Mouse (Mus musculus): ENCODE data around the gene Nek2. TPM values are rescaled to one million over a fixed set of nuclear protein-coding genes. Genes with fewer than 3 reads are reported as not detected.

Gene Nek2
- polyA plus RNA-seq, 1 experiment = 0.88 TPM

DNA sequence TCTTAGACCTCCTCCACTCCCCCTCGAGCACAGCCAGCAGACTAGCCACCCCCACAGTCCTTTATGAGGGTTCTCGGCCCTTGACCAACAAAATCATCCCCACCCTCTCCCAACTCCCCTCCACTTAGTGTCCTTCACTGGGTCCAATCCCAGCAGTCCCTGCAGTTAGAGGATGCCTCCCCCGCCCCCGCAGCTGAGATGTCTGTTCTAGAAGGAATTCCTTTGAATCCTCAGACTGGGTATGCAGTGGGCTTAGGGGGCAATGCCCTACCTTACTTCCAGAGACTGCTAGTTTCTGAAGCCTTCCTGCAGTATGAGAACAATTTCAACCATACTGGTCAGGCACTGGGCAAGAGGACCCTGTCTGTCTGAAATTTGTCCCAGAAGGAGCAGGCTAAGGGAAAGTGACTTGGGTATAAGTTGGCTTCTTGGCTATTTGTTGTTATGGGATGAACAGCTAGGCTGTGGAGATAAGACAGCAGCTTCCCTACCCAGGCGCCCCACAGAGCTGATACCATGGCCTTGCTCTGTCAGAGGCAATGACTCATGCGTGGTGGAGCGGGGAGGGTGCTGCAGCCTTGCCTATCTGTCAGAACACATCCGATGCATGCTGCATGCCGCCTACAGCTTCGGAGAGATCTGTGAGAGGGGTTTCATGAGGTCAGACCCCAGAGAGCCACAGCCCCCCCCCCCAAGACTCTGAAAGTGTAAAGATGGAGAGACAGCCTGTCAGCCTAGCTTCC lies 34.1 kb downstream of the Nek2 start:
- peak; percentile 39 to 64 for DNase-seq (ENCODE audit: extremely low spot score in 1 of 2, low spot score in 1 of 2)

DNA sequence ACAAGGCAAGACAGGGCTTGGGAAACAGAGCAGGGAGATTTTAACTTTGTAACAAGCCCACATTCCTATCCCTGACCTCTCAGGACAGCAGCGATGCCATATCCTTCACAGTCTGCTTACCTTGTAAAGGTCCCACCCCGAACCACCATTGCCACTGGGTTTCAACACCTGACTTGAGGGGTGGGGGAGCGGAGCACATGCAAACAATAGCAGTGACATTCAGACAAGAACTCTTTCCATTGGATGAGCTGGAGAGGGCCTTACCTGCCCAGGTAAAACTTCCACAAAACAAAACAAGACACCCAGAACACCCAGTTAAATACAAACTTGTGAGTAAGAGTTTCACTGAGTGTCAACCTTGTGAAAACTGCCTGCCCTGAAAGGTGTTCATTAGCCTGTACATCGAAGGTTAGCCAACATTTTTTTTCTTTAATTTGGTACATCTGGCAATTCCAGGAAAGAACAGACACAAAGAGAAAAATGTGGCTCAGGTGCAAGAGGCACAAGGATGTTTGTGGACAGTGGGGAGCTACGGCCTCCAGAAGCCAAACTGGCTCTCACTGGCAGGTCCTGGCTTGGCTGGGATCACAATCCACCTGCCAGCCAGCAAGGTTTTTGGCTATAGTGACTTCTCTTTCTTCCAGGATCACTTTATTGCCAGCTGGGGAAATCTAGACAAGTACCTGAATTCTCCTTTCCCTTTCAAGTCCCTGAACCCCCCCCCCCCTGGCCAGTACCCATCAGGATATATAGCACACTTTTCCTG lies 35.8 kb downstream of the Nek2 start:
- DNase-seq (ENCODE audit: extremely low spot score in 1 of 2, low spot score in 1 of 2) = no peak

DNA sequence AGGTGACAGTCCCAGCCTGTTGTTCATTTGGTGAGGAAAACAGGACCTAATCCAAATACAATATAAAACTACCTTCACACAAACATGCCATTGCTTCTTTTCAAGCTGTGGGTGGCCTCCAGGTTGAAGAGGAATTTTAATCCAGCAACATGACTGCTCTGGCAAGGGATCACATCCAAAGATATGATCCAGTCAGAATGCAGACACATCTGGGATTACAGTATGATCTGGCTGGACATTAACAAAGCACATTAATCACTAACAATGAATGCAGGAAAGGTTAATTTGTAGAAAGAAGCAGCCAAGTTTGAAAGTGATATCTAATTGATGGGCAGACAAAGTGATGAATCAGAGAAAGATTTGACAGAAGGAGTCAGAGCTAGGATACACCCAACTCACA lies 36.9 kb downstream of the Nek2 start:
- no peak for DNase-seq (ENCODE audit: extremely low spot score in 1 of 2, low spot score in 1 of 2)

DNA sequence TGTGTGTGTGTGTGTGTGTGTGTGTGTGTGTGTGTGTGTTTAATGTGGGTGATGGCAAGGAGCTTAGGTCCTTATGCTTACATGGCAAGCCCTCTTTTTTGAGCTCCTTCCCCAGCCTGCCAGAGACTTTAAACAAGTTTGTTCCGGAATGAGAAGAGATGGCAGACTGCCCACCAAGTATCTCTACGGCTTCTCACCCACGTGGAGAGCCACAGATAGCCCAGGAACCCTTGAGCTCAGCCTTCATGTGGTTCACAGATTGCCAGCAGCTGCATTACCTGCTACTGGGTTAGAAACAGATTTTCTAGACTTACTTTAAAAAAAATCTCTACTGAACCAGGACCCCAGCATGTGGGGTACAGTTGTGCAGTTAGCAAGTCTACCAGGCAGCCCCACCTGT lies 38.6 kb downstream of the Nek2 start:
- peak; percentile 35 to 73 for DNase-seq (ENCODE audit: extremely low spot score in 1 of 2, low spot score in 1 of 2)

DNA sequence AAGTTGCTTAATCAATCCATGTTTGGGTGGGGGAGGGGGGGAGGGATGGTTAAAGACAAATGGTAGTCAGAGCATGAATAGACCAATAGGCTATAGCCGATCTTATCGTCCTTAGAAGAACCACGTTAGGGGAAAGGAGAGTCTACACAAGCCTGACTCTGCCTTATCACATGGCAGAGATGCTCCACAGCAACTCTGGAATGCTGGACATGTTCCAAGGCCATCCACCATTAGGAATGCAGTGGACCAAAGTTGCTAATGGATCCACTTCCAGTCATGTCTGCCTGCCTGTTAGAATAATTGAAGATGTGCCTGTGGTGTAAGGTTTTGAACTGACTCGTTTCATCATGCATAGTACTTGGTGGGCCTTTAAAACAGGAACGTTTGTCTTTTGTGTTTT lies 40.0 kb downstream of the Nek2 start:
- no peak for DNase-seq (ENCODE audit: extremely low spot score in 1 of 2, low spot score in 1 of 2)

DNA sequence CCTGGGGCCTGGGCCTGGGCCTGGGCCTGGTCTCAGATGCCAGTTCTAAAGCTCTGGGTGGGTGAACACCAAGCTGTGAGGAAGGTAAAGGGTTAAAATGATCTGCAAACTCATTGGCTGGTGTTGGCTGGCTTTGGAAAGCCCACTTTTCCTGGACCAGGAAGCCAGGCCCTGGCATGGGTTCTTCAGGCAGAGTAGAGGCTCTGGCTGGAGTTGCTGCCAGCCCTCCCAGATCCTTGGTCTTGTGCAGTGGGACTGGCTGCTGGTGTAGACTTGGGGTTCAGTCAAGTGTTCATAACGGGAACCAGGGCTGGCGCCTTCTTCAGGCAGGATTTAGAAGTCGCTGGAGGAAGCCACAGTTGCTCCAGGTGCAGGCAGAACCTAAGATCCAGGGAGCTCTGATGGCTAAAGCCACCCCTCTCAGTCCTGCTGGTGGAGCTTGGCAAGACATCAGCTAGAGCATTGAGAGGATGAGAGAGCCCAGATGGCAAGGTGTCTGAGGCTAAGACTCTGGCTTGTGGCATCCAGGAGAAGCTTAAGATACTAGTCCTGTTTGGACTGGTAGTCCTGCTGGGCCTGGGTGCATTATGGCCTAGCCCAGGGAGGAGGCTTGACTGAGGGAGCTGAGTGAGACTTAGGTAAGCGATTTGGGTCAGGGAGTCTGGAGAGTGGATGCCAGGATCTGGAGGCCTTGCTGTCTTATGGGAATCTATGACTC lies 42.7 kb downstream of the Nek2 start:
- DNase-seq (ENCODE audit: extremely low spot score in 1 of 2, low spot score in 1 of 2) = no peak

DNA sequence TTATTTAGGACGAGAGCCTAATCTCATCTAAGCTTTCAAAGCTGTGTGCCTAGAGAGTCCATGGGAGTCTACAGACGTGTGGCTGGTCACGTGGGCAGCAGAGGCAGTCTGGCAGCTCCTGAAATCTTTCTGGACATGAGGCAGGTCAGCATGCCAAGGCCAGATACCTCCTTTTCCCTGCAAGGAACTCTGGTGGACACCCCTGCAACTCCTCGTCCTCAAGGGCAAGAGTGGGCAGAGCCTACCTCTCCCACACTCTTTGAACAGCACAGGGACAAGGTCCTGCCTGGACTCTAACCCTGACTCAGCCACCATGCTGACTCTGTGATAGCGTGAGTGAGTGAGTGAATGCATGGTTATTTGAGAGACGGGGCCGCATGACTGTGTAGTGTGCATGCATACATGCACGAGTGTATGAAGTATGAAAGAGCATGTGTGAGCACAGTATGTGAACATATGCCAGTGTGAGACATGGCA lies 43.3 kb downstream of the Nek2 start:
- DNase-seq (ENCODE audit: extremely low spot score in 1 of 2, low spot score in 1 of 2) = no peak

DNA sequence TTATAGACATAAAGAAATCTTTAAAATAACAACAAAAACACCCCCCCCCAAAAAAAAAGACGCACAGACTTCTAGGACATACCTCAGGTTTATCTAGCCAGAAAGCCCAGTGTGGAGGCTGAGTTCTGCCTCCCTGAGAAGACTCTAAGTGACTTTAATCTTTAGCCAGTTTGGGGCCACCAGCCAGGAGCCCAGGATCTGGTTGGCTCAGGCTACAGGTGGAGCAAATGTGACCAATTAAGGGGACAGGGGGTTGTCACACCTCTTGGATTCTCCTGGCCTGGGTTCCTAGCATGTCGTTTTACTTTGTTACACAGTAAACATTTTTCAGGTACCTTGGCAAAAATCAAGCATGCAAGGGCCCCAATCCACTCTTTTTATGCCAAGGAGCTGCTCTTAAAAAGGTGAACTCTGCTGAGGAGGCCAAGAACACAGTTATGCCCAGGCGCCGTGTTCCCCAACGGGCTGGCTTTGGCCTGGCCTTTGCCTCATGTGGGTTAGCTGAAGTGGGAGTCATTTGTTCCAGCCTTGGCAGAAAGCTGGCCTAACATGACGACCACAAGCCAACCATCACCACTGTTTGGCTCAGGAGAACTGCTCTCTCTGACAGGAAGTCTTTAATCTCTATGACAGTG lies 50.9 kb downstream of the Nek2 start:
- DNase-seq (ENCODE audit: extremely low spot score in 1 of 2, low spot score in 1 of 2) = no peak

DNA sequence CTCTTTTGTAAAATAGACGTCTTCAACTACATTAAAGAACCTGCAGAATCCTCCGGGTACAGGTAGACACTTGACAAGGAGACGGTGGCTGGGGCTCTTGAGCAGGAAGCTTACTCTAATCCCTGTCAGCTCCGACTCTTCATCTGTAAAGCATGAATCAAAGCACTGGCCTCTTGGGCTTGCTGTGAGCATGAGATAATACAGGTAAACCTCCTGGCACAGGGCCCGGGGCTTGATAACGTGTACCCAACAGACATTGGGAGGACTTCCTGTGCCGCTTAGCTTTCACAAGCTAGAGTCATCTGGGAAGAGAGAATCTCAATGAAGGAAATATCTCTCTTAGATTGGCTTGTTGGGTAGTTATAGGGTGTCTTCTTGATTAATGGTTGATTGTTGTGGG lies 53.8 kb downstream of the Nek2 start:
- DNase-seq (ENCODE audit: extremely low spot score in 1 of 2, low spot score in 1 of 2) = no peak

DNA sequence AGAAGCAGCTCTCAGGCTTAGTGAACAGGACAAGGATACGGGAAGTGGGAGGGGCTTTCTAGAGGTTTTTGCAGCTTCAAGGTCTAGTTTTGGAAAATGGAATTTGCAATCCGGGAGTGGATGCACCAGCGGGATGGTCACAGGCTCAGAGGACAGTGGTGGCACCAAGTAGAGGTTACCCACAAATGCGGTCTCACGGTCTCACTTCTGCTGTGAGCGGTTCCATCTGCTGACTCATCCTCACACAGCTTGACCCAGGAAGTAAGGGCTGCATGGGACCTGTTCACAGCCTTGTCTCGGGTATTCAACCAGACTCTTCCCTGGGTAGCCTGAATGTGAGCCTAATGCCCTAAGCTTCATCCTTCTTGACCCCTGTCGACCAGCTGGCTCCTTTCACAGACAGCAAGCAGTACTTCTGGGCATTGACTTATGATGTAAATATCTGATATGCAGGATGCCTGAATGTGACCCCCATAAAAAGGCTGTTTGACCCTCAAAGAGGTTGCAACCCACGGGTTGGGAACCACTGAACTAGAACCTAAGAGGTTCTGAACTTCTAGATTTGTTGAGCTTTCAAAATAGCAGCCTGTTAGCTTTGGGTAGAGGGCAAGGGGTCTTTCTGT lies 54.5 kb downstream of the Nek2 start:
- no peak for DNase-seq (ENCODE audit: extremely low spot score in 1 of 2, low spot score in 1 of 2)

DNA sequence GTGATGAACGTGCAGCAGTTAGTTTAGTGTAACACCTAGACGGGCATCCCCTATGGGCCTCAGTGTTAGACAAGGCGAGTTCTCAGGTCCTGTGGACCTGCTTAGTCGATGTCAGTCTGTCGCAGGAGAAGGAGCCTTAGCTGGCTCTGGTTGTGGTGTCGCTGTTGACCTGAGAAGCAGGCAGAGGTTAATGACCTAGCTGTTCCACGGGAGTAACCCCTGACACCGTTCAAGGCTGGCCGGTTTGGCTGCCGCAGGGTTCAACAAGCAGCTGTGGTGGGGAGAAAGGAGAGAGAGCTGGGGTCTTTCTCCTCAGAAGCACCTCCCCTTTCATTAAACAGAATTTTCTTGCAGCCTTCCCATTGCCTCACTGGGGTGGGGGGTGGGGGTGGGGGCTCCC lies 56.4 kb downstream of the Nek2 start:
- DNase-seq (ENCODE audit: extremely low spot score in 1 of 2, low spot score in 1 of 2) = no peak

DNA sequence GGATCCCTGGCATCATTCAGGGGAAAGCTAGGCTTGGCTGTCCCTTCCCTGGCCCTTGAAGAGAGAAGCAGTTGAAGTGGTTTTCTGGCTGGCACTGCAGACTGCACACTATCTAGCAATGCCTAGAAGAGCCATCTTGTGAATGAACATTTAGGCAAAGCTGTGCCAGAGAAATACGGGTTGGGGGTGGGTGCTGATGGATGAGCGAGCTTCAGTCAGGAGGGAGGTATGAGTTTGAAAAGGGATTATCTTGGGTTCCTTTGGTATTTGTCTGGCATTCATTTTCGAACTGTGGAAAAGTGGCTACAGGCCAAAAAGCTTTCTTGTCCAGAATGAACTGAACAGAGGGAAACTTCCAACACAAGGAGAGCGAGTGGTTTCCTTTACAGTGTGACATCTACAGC lies 57.3 kb downstream of the Nek2 start:
- no peak for DNase-seq (ENCODE audit: extremely low spot score in 1 of 2, low spot score in 1 of 2)

DNA sequence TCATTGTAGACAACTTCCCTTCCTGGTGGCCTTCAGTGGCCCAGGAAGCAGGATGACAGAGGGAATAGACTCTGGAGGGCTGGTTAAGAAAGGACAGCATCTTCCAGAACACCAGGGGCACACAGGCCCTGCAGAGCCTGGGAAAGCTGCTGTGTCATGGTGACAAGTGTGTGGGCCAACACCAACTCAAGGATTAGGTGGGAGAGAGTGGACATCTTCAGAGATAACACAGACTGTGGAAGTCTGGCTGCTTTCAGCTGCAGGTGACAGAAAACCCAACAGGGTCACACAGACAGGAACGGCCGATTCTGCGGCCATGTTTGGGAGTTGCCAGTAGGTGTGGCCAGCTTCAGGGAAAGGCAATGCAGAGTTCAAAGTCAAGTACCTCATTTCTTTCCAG lies 59.0 kb downstream of the Nek2 start:
- no peak for DNase-seq (ENCODE audit: extremely low spot score in 1 of 2, low spot score in 1 of 2)

DNA sequence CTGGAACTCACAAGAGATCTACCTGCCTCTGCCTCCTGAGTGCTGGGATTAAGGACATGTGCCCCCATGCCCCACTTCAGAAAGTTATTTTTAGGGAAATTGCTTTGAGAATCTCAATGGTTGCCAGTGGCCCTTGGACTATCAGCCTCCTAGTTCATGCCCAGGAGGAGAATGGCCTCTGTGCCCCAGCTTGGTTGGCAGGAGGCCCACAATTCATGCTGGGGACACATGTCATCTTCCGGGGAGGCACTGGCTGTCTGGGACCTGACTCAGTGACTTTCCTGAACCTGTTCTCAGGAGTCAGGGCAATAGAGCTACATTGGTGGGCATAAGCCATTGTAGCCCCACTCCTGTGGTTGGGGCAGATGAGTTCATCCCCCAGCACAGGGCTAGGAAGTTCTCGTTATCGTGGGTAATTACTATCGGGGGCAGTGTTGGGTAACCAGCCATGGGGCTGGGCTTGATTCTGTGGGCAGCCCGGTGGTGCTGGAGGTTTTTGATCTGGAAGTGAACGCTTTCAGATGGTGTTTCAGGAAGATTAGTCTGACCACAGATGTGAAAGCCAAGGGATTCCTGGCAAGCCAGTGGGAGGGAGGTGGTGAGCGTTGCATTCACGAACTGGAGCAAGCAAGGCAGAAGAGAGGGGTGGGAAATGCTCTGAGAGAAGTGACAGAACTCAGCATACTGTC lies 59.8 kb downstream of the Nek2 start:
- DNase-seq (ENCODE audit: extremely low spot score in 1 of 2, low spot score in 1 of 2) = no peak

DNA sequence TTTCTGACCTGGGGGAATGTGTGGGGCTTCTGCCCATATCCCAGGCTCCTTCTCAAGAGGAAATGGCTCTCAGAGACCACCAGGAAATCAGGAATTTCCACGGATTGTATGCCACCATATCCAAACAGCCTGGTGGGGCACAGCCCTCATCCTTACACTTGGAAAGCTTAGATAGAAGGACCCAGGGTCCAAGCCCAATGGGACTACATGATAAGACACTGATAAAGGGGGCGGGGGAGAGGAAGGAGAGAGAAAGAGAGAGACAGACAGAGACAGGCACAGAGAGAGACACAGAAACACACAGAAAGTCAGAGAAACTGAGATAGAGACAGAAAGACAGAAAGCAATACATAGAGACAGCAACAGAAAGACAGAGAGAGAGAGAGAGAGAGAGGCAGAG lies 60.4 kb downstream of the Nek2 start:
- DNase-seq (ENCODE audit: extremely low spot score in 1 of 2, low spot score in 1 of 2) = no peak

Other genes with a start within 250 kb of the Nek2 start
- gene Dtl, start 245.9 kb upstream of the Nek2 start, polyA plus RNA-seq (2012; rRNA removed) = 3.5 and 4.3 TPM in 2 replicates
- gene Ints7, start 245.8 kb upstream of the Nek2 start, polyA plus RNA-seq (2012; rRNA removed) = 43.5 and 44.2 TPM in 2 replicates
- gene Lpgat1, start 103.6 kb upstream of the Nek2 start, polyA plus RNA-seq (2012; rRNA removed) = 60.3 and 68.1 TPM in 2 replicates
- gene Slc30a1, start 85.3 kb downstream of the Nek2 start, polyA plus RNA-seq (2012; rRNA removed) = 22.3 and 22.9 TPM in 2 replicates
- 2.0 and 2.6 TPM in 2 replicates for gene Rd3, start 155.9 kb downstream of the Nek2 start, polyA plus RNA-seq (2012; rRNA removed)

Data from frontal cortex, adult 2 months (tissue).